ENCODE assay signal across 9 mouse cellular contexts in genomic region chr17:14279177-14279965, GRCm38 (mm10). TPM values are rescaled to one million over a fixed set of nuclear protein-coding genes. Genes with fewer than 3 reads are reported as not detected.
DNase-seq lines count a peak whose midpoint lies in the region; ATAC-seq lines count a peak whose summit lies in the region.
"Had no signal": no experiment of that assay in that cellular context is flagged by ENCODE, and none has a peak within 500 bp of the region (broad histone marks: within the 10 kb centered on the region; RNA-seq: fewer than 3 reads in every experiment).

Smoc2 (plus strand) TSS chr17:14279506.

- H3K4me3 ChIP-seq in hindbrain, embryonic 14.5 days (replicated peaks; ENCODE audit: low read length), result peak within 1 kb of the TSS; percentile 45
- peak within 1 kb of the TSS; percentile 36 for H3K4me3 ChIP-seq in liver, embryonic 12.5 days
- H3K4me3 ChIP-seq in neural tube, embryonic 11.5 days (ENCODE audit: low read depth, low read length), result peak within 1 kb of the TSS; percentile 44

- H3K36me3 ChIP-seq in hindbrain, embryonic 14.5 days (replicated peaks; ENCODE audit: control insufficient read depth, insufficient read depth), result no peaks in the 10 kb centered on the region
- H3K36me3 ChIP-seq in liver, embryonic 12.5 days, result no peaks in the 10 kb centered on the region
- H3K36me3 ChIP-seq in neural tube, embryonic 11.5 days (ENCODE audit: control insufficient read depth, insufficient read depth, low read length), result no peaks in the 10 kb centered on the region

- ATAC-seq in hindbrain, embryonic 14.5 days (ENCODE audit: low FRiP score), result peak; percentile 79
- no peak for ATAC-seq in liver, embryonic 12.5 days
- peak; percentile 55; the same call in 1 of the 2 replicates for ATAC-seq in neural tube, embryonic 11.5 days (ENCODE audit: insufficient read depth, low FRiP score, low TSS enrichment)

- WGBS in hindbrain, embryonic 14.5 days, result under 1% methylated on average over 46 of the region's 61 CpGs
- 2% methylated on average over 50 of the region's 61 CpGs for WGBS in liver, embryonic 12.5 days (ENCODE audit: insufficient replicate concordance)
- WGBS in neural tube, embryonic 11.5 days, result under 1% methylated on average over 47 of the region's 61 CpGs

- DNase-seq in NIH3T3 (ENCODE audit: low read depth), result peak; percentile 73
- DNase-seq in adrenal gland, postnatal 36 days, result peak; percentile 11 to 28
- peak; percentile 36 for DNase-seq in gastrocnemius, postnatal 10 days
- DNase-seq in hindbrain, embryonic 14.5 days (ENCODE audit: low spot score), result no peak
- peak; percentile 56 for DNase-seq in neural tube, embryonic 11.5 days (ENCODE audit: low spot score)
- no peak for DNase-seq in c-Kit-positive CD71-positive TER-119-positive erythroid progenitor cells, embryonic 14.5 days (ENCODE audit: low spot score)
- no peak for DNase-seq in cerebellum, postnatal 14 days

- H3K4me1 ChIP-seq in hindbrain, embryonic 14.5 days (replicated peaks; ENCODE audit: control insufficient read depth, insufficient read depth, low read length), result peaks cover 14% of the 10 kb centered on the region
- no peaks in the 10 kb centered on the region; the same call in 1 of the 2 replicates for H3K4me1 ChIP-seq in liver, embryonic 12.5 days
- H3K4me1 ChIP-seq in neural tube, embryonic 11.5 days (ENCODE audit: control insufficient read depth, insufficient read depth, low read length), result peaks cover 9% of the 10 kb centered on the region

- no peak within 1 kb of the TSS for H3K27ac ChIP-seq in hindbrain, embryonic 14.5 days
- H3K27ac ChIP-seq in liver, embryonic 12.5 days, result no peak within 1 kb of the TSS
- H3K27ac ChIP-seq in neural tube, embryonic 11.5 days (ENCODE audit: low read depth, low read length), result no peak within 1 kb of the TSS

- H3K9me3 ChIP-seq in hindbrain, embryonic 14.5 days (ENCODE audit: control insufficient read depth, low read length), result no peaks in the 10 kb centered on the region
- no peaks in the 10 kb centered on the region for H3K9me3 ChIP-seq in liver, embryonic 12.5 days (replicated peaks)
- H3K9me3 ChIP-seq in neural tube, embryonic 11.5 days (ENCODE audit: control insufficient read depth, low read length), result no peaks in the 10 kb centered on the region

- peaks cover 71% of the 10 kb centered on the region for H3K27me3 ChIP-seq in hindbrain, embryonic 14.5 days (ENCODE audit: control insufficient read depth, insufficient read depth, low read length)
- H3K27me3 ChIP-seq in liver, embryonic 12.5 days (replicated peaks), result peaks cover 83% of the 10 kb centered on the region
- peaks cover 36% of the 10 kb centered on the region for H3K27me3 ChIP-seq in neural tube, embryonic 11.5 days (ENCODE audit: control insufficient read depth, insufficient read depth, low read length)

- H3K4me2 ChIP-seq in hindbrain, embryonic 14.5 days (replicated peaks), result peak within 1 kb of the TSS; percentile 89
- peak within 1 kb of the TSS; percentile 58 for H3K4me2 ChIP-seq in liver, embryonic 12.5 days
- H3K4me2 ChIP-seq in neural tube, embryonic 11.5 days (ENCODE audit: low read depth), result peak within 1 kb of the TSS; percentile 91

- H3K9ac ChIP-seq in hindbrain, embryonic 14.5 days, result peak within 1 kb of the TSS; percentile 40
- no peak within 1 kb of the TSS for H3K9ac ChIP-seq in liver, embryonic 12.5 days
- no peak within 1 kb of the TSS for H3K9ac ChIP-seq in neural tube, embryonic 11.5 days (ENCODE audit: low read length)

RNA-seq across cellular contexts. Expression of gene Smoc2, which starts in this region (rescaled TPM):
- 10 to 100 TPM; 30.7 to 34.9 TPM for total RNA-seq in adrenal gland, postnatal 36 days (2021)
- total RNA-seq in gastrocnemius, postnatal 10 days (2021), result 10 to 100 TPM; 91.1 to 92.9 TPM
- polyA plus RNA-seq in hindbrain, embryonic 14.5 days (2014; fragmentation: Nextera tagmentation; extraction: Ambion mirVana), result 3.5 and 5.3 TPM in 2 replicates
- 5.9 and 6.9 TPM in 2 replicates for polyA plus RNA-seq in liver, embryonic 12.5 days (2016; fragmentation: Nextera tagmentation; extraction: Ambion mirVana)
- 17.1 and 22.1 TPM in 2 replicates for polyA plus RNA-seq in neural tube, embryonic 11.5 days (2014; fragmentation: Nextera tagmentation; extraction: Ambion mirVana)
- total RNA-seq: common myeloid progenitor, adult 5-6 weeks had no signal

Comparison
In these comparisons a context has a peak if more than half of its experiments do, and no peak if none do; other contexts are left out.
1. DNase-seq: peak in NIH3T3 (single experiment), adrenal gland, postnatal 36 days (2 of 2), gastrocnemius, postnatal 10 days (single experiment) and neural tube, embryonic 11.5 days (single experiment); none in hindbrain, embryonic 14.5 days (single experiment), c-Kit-positive CD71-positive TER-119-positive erythroid progenitor cells, embryonic 14.5 days (single experiment) and cerebellum, postnatal 14 days (0 of 2).
2. Peak in every context shown above with its lines, with median percentiles within 50 percentile points of each other: H3K4me2 ChIP-seq and H3K4me3 ChIP-seq.